Mouse (Mus musculus) kidney, postnatal 0 days (tissue): ENCODE data around the gene Gm3139. TPM values are rescaled to one million over a fixed set of nuclear protein-coding genes. Genes with fewer than 3 reads are reported as not detected.
"Not testable (repeated sequence)": the region's sequence is repeated elsewhere in the genome, so short reads cannot be mapped to it uniquely, and the experiment has no call there.

Source experiments
- ATAC-seq: fragments of 200-750 bp; cut with Nextera tagmentation; replicated peaks from 2 replicates; pipeline ENCODE4 v1.8.0; 2017; ENCODE audit warnings: low read depth, moderate number of reproducible peaks, moderate TSS enrichment, moderate library complexity; ENCODE audit not compliant: low FRiP score
- DNase-seq: peaks from one replicate; pipeline ENCODE4 v3.0.0-alpha.2; 2016; ENCODE audit warnings: low spot score
- H3K27ac ChIP-seq: fragments of 300-500 bp; sonication (generic); 2 replicates; pipeline ENCODE4 v1.5.1; 2014; ENCODE audit warnings: mild to moderate bottlenecking
- H3K27me3 ChIP-seq: fragments of 300-500 bp; sonication (generic); 2 replicates; pipeline ENCODE4 v1.6.1; 2014; ENCODE audit warnings: low read length, mixed read lengths; ENCODE audit not compliant: insufficient read depth
- H3K36me3 ChIP-seq: fragments of 300-500 bp; sonication (generic); 2 replicates; pipeline ENCODE4 v1.6.1; 2014; ENCODE audit warnings: low read length, mixed read lengths; ENCODE audit not compliant: insufficient read depth
- H3K4me1 ChIP-seq: fragments of 300-500 bp; sonication (generic); replicated peaks from 2 replicates; pipeline ENCODE4 v1.6.1; 2014; ENCODE audit warnings: antibody characterized with exemption, low read length, mixed read lengths; ENCODE audit not compliant: insufficient read depth
- H3K4me2 ChIP-seq: fragments of 300-500 bp; sonication (generic); 2 replicates; pipeline ENCODE4 v1.6.1; 2014; ENCODE audit warnings: mild to moderate bottlenecking, low read length, moderate library complexity, mixed read lengths
- H3K4me3 ChIP-seq: fragments of 300-500 bp; sonication (generic); replicated peaks from 2 replicates; pipeline ENCODE4 v1.5.1; 2014; ENCODE audit warnings: low read depth, low read length
- H3K9ac ChIP-seq: fragments of 300-500 bp; sonication (generic); 2 replicates; pipeline ENCODE4 v1.6.1; 2014; ENCODE audit warnings: low read depth, low read length
- H3K9me3 ChIP-seq: fragments of 300-500 bp; sonication (generic); replicated peaks from 2 replicates; pipeline ENCODE4 v1.6.1; 2016; ENCODE audit warnings: low read length, inconsistent platforms, mixed read lengths
- WGBS: fragments of 180-500 bp; shearing (Covaris S2); extraction: QIAGEN DNeasy Blood & Tissue Kit; methylation state at CpG from one replicate; pipeline ENCODE4 v1.1.7; 2014; 5-methylcytosine and 5-hydroxymethylcytosine counted together
- polyA plus RNA-seq: library from polyadenylated mRNA; unstranded; fragments of >200 nt; fragmentation: Nextera tagmentation; extraction: Ambion mirVana; gene quantifications from 2 replicates; pipeline ENCODE4 v1.2.1, GENCODE M21; 2015

Gene Gm3139
- not detected in 2 replicates for polyA plus RNA-seq

GRCm38 (mm10) chr5:94525987-94526386 lies at the start of gene Gm3139:
Gene Gm3139 (plus strand): TSS chr5:94526287.
- H3K4me3 ChIP-seq, H3K9me3 ChIP-seq, ATAC-seq, DNase-seq, H3K27ac ChIP-seq, H3K4me1 ChIP-seq, H3K4me2 ChIP-seq, H3K36me3 ChIP-seq, H3K27me3 ChIP-seq, H3K9ac ChIP-seq: not testable (repeated sequence)
- WGBS: no CpG with 5 or more reads among the region's 2 CpGs

Other genes with a start within 250 kb of the Gm3139 start
- not detected in 2 replicates for gene A430089I19Rik, start 219.5 kb upstream of the Gm3139 start, polyA plus RNA-seq
- gene Gm6502, start 211.9 kb upstream of the Gm3139 start, polyA plus RNA-seq: not detected in 2 replicates
- gene AA792892, start 186.5 kb upstream of the Gm3139 start, polyA plus RNA-seq: not detected in 2 replicates
- gene Gm7682, start 80.5 kb upstream of the Gm3139 start, polyA plus RNA-seq: not detected in 2 replicates
- not detected in 2 replicates for gene Gm3147, start 90.1 kb downstream of the Gm3139 start, polyA plus RNA-seq
- gene Gm6509, start 97.7 kb downstream of the Gm3139 start, polyA plus RNA-seq: not detected in 2 replicates
- gene Gm6205, start 122.1 kb downstream of the Gm3139 start, polyA plus RNA-seq: not detected in 2 replicates